Mouse (Mus musculus): ENCODE results near the gene Gm20379.

- no peak for TF ChIP-seq CTCF (IDR thresholded peaks at IDR 0.05)
- TF ChIP-seq EP300 (IDR thresholded peaks at IDR 0.05), result no peak
Measured at GRCm38 (mm10) chr13:92351100-92351499, 45.3 kb downstream of the Gm20379 start.
